Mouse (Mus musculus) right cerebral cortex, postnatal 10 days (tissue): ENCODE data around the gene Nlrc4.

ENCODE experiments used
- DNase-seq, 2 experiments: peaks; one replicate each; pipeline ENCODE4 v3.0.0; 2021; ENCODE audit warnings: low spot score in 2 of 2

Nlrc4 gene

DNA sequence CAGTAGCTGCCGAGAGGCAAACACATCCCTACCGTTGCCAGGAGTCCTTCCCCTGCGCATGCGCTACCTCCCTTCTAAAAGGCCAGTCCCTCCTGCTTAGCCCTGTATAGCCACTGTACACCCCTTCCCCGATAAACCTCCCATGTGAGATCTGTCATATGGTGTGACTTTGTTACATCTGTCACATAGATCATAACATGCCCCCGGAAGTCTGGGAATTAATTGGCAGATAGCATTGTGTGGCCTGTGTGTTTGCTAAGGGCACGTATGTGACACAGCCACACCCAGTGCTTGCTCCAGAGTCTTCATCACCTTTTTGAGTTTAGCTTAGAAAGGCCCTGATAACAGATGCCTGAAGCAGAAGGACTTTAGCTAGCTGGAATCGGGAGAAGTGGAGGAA lies 28.9 kb downstream of the Nlrc4 start:
- DNase-seq: no peak

DNA sequence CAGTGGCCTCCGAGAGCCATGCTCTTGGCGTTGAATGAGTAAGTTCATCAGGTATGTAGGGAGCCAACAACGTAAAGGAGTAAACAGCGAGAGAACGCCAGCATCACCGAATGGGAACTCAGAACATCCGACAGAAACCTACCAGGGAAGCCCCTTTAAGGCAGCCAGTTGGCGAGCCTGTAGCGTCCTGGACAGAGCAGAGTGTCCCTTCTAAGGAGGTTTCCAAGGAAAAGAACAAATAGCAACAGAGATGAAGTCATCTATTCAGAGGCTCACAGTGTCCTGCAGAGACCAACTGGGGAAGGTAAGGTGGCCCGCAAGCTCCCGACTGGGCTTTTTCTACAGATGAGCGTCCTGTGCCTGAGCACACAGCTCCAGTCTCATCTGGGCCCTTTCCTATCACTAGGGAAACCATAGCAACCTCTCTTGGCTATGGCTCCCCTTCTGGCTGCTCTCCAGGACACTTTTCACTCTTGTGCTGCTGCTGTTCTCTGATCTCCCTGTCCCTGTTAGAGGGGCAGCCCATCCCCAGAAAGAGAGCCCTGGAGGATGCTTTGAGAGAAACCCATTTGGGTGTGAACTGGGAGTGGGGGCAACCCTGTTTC lies 34.4 kb downstream of the Nlrc4 start:
- peak; percentile 45 to 47 for DNase-seq

- no peak for DNase-seq
Observed at GRCm38 (mm10) chr17:74420656-74421055, 38.3 kb downstream of the Nlrc4 start.

- DNase-seq: no peak
Observed at GRCm38 (mm10) chr17:74418171-74418570, 40.8 kb downstream of the Nlrc4 start.

GRCm38 (mm10) chr17:74416841-74417360 lies 42.0 kb downstream of the Nlrc4 start:
- DNase-seq: no peak

DNA sequence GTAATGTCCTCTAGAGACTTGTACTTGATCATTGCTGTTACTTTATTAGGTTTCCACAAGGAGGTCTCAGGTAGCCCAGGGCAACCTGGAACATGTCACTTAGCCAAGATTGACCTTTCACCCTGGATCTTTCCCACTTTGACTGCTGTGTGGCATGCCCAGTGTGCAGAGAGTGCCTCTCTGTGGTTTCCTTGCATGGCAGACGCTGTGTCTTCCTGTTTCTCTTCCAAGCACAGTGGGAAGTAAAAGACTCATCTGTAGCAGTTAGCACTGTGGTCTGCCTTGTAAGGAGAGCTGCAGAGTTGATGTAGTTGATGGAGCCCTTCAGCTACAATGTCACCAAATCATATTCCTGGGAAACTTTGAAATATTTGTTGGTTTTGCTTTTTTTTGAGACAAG lies 44.3 kb downstream of the Nlrc4 start:
- no peak for DNase-seq

GRCm38 (mm10) chr17:74413324-74413723 lies 45.6 kb downstream of the Nlrc4 start:
- no peak for DNase-seq

- DNase-seq: no peak
Observed at GRCm38 (mm10) chr17:74409722-74410121, 49.2 kb downstream of the Nlrc4 start.

DNA sequence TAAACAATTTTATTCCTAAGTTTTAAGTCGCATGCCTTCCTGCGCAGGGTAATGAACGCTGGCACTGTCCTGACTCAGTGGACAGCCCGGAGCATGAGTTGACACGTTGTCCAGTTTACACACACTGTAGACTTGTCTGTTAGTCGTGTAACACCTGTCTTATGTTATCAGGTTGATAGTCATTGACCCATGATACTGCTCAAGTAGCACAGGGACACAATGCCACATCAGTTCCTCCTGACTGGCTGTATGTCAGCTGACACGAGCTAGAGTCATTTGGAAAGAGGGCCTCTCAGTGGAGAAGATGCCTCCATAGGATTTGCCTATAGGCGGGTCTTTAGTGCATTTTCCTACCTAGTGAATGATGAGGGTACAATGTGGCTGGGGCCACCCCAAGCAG lies 52.5 kb downstream of the Nlrc4 start:
- DNase-seq: no peak

- no peak for DNase-seq
Observed at GRCm38 (mm10) chr17:74402486-74403222, 56.3 kb downstream of the Nlrc4 start.

DNA sequence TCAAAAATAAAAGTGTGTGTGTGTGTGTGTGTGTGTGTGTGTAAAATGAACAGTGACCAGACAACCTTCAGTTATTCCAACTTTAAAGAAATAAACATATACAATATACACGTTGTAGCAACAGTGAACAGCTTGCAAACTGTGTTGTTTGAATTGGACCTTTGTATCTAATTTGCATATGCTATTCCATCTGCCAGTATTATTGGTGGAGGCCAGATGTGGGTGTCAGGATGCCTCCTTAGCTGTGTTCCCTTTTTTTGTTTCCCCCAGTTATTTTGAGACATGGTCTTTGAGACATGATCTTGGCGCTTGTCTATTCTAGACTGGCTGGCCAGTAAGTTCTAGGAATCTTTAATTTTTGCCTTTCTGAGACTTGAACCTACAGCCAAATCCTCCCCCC lies 61.8 kb downstream of the Nlrc4 start:
- DNase-seq: no peak

- no peak for DNase-seq
Observed at GRCm38 (mm10) chr17:74396766-74397165, 62.2 kb downstream of the Nlrc4 start.

DNA sequence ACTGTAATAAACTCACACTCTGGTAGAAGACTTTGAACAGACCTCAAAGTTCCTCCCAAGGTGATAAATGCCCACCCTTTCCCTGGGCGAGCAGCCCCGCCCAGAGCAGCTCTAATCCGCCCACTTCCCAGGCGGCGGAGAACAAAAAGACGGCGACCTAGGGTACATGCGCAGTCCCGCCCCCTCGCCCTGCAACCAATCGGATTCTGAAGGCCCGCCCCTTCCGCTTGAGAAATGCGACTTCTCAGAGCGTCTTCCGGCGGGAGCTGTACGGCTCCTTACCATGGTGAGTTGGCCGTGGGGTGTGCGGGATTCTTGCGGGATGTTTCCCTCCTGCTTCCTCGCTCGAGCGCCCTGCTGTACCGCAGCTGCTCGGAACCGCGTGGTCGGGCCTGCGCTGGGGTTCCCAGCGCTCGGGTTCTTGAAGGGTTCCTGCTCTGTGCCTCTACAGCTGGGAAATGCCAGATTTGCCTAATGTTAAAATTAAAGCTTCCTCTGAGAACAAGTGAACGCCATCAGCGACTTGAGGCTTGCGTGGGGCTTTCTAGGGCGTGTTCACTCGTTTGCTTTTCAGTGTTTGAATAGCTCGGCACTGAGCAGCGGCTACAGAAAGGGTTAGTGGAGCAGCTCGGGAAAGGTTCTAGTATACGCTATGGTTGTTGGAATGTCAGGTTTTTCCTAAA lies 63.4 kb downstream of the Nlrc4 start, which contains the start of gene Slc30a6:
Gene Slc30a6 (plus strand): TSS at position 226 of the 683 bp plus-strand sequence.
- peak; percentile 98 for DNase-seq

GRCm38 (mm10) chr17:74394855-74395254 lies 64.1 kb downstream of the Nlrc4 start:
- DNase-seq: peak in 1 of 2 experiments; percentile 33

DNA sequence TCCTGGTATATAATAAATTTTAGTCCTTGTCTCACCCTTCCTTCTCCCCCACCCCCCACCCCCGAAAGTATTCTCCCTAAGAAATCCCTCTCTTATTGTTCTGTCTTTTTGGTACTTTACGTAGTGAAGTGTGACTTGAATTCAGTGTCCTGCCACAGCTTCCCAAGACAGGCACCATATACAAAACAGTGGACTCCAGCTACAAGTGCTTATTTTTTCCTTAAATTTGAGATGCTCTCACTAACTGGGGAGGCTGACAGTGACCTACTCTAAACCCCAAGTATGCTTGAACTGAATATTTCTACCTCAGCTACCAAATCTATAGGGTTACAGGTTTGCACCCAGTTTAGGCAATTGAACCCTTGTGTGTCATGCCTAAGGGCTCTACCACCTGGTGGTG lies 64.6 kb downstream of the Nlrc4 start:
- DNase-seq: no peak

GRCm38 (mm10) chr17:74389847-74390246 lies 69.1 kb downstream of the Nlrc4 start:
- no peak for DNase-seq

DNA sequence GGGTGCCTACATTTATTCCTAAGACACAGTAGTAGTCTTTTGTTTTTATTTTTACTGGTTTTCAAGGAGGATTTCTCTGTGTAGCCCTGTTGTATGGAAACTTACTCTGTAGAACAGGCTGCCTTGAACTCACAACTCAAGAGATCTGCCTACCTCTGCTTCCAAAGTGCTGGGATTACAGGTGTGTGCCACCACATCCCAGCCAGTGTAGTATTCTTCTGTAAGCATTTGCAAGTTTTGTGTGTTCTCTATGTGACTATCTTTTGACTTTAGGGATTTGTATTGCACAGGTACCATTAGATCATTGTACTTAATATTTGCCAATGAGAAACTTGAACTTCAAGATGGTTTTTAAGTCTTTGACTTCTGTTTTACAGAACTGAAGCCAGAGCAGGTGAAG lies 72.3 kb downstream of the Nlrc4 start:
- no peak for DNase-seq

- no peak for DNase-seq
Observed at GRCm38 (mm10) chr17:74376916-74377315, 82.0 kb downstream of the Nlrc4 start.
